In the genomic region with DNA sequence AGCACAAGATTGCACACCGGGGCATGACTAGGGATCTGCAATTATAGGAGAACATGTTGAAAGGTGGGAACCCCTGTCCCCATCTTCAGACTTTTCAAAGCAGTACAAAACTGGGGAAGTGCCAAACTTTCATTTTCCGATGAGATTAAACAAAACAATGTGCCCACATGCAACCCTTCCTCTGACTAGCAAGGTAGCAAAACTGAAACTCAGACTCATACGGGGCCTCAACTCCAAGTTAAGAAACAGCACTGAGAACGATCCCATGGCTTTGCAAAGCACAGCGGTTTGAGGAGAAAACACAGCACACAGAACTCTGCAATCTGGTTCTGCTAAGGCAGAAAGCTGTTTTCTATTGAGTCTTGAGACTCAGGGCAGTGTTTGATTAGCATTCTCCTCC, we compare ENCODE assay signal across 28 mouse cellular contexts.
"Had no signal": no experiment of that assay in that cellular context is flagged by ENCODE, and none has a peak within 500 bp of the region (broad histone marks: within the 10 kb centered on the region; RNA-seq: fewer than 3 reads in every experiment).

No protein-coding gene starts in this region.

- H3K9me3 ChIP-seq: heart, embryonic 10.5 days; heart, embryonic 12.5 days; hindbrain, embryonic 10.5 days; hindbrain, embryonic 13.5 days; hindbrain, embryonic 15.5 days; kidney, embryonic 15.5 days; limb, embryonic 10.5 days; liver, embryonic 13.5 days; liver, embryonic 15.5 days had no signal

- H3K4me1 ChIP-seq: heart, embryonic 10.5 days; heart, embryonic 12.5 days; hindbrain, embryonic 10.5 days; hindbrain, embryonic 13.5 days; hindbrain, embryonic 15.5 days; limb, embryonic 12.5 days; liver, embryonic 13.5 days; liver, embryonic 15.5 days had no signal

- H3K27ac ChIP-seq: gastrocnemius, adult 2 months; heart, embryonic 10.5 days; hindbrain, embryonic 10.5 days; hindbrain, embryonic 13.5 days; hindbrain, embryonic 15.5 days; hindbrain, postnatal 0 days; kidney, embryonic 15.5 days; kidney, postnatal 0 days; limb, embryonic 10.5 days; limb, embryonic 12.5 days; liver, embryonic 13.5 days; liver, embryonic 15.5 days had no signal

- H3K9ac ChIP-seq: heart, embryonic 12.5 days; hindbrain, embryonic 13.5 days; hindbrain, embryonic 15.5 days; kidney, embryonic 15.5 days; limb, embryonic 12.5 days; liver, embryonic 13.5 days; liver, embryonic 15.5 days had no signal

- H3K4me2 ChIP-seq: heart, embryonic 12.5 days; hindbrain, embryonic 13.5 days; hindbrain, embryonic 15.5 days; kidney, embryonic 15.5 days; limb, embryonic 12.5 days; liver, embryonic 11.5 days; liver, embryonic 13.5 days; liver, embryonic 15.5 days had no signal

- H3K27me3 ChIP-seq: heart, embryonic 12.5 days; hindbrain, embryonic 13.5 days; hindbrain, embryonic 15.5 days; kidney, embryonic 15.5 days; limb, embryonic 12.5 days; liver, embryonic 13.5 days; liver, embryonic 15.5 days had no signal

- H3K36me3 ChIP-seq: heart, embryonic 10.5 days; heart, embryonic 12.5 days; hindbrain, embryonic 10.5 days; hindbrain, embryonic 13.5 days; hindbrain, embryonic 15.5 days; kidney, embryonic 15.5 days; limb, embryonic 10.5 days; limb, embryonic 12.5 days; liver, embryonic 13.5 days; liver, embryonic 15.5 days had no signal

- H3K4me3 ChIP-seq: gastrocnemius, adult 2 months; heart, embryonic 10.5 days; heart, embryonic 12.5 days; hindbrain, embryonic 10.5 days; hindbrain, embryonic 13.5 days; hindbrain, embryonic 15.5 days; kidney, embryonic 15.5 days; limb, embryonic 10.5 days; limb, embryonic 12.5 days; liver, embryonic 13.5 days; liver, embryonic 15.5 days had no signal

- DNase-seq: gastrocnemius, adult 2 months; gastrocnemius, postnatal 10 days; gastrocnemius, postnatal 25 days; heart, adult 18-20 months; heart, postnatal 10 days; heart, postnatal 4 days; kidney, adult 11 months; kidney, adult 2 months; kidney, adult 9 months; kidney, postnatal 14 days; kidney, postnatal 36 days; layer of hippocampus, adult 9-11 months; layer of hippocampus, postnatal 36 days; liver; liver, embryonic 13.5 days had no signal

- ATAC-seq: hindbrain, postnatal 0 days; intestine, embryonic 16.5 days had no signal
